Mouse (Mus musculus) embryonic fibroblast, embryonic 13.5 days (primary cell): ENCODE measurements around the gene Ces3a.

Experiments used
- CTCF ChIP-seq: IDR thresholded peaks from 2 replicates; pipeline ENCODE4 v1.5.1; 2011; ENCODE audit warnings: mild to moderate bottlenecking, control low read depth, low read length, moderate library complexity, borderline replicate concordance; ENCODE audit not compliant: insufficient read depth
- POLR2A ChIP-seq: IDR thresholded peaks from 2 replicates; pipeline ENCODE4 v1.6.1; 2011; ENCODE audit warnings: low read depth, mild to moderate bottlenecking, control low read depth, low read length, moderate library complexity

DNA sequence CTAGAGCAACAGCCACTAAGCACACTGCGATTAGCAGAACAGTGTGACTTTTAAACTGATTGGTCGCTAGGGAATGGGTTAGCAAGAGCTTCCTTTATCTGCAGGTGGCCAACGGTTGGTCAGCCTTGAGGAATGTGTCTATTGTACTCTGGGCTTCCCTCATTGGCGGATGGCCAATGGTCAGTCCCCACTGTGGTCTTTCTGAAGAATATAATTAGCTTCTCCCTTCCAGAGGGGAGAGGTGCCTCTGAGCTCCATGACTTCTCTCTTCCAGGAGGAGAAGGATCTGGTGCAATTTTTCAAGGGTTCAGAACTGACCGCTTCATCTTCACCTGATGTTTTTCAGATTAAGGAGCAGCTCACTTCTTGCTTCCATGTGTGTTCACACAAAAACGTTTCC is 28.7 kb downstream of the Ces3a start:
- TF ChIP-seq POLR2A (no peak), CTCF (no peak)
